Mouse (Mus musculus): ENCODE results near the gene Msh2. TPM values are rescaled to one million over a fixed set of nuclear protein-coding genes. Genes with fewer than 3 reads are reported as not detected.

The Msh2 gene
- total and polyA plus RNA-seq, 3 experiments = 6.1 to 21.6 (median 16.8) TPM

GRCm38 (mm10) chr17:87698996-87699765, 27.1 kb downstream of the Msh2 start:
- DNase-seq = peak; percentile 47

GRCm38 (mm10) chr17:87700101-87700500, 28.0 kb downstream of the Msh2 start:
- DNase-seq = peak; percentile 5

- DNase-seq = no peak
These were observed 52.6 kb downstream of the Msh2 start for GRCm38 (mm10) chr17:87724727-87725126.

- no peak for DNase-seq
These were observed 54.6 kb downstream of the Msh2 start for GRCm38 (mm10) chr17:87726489-87727356.

- no peak for DNase-seq
These were observed 59.8 kb downstream of the Msh2 start for GRCm38 (mm10) chr17:87731962-87732361.

GRCm38 (mm10) chr17:87734471-87734870, 62.3 kb downstream of the Msh2 start:
- no peak for DNase-seq

GRCm38 (mm10) chr17:87737144-87737543, 65.0 kb downstream of the Msh2 start:
- DNase-seq = no peak

- DNase-seq = no peak
These were observed 67.7 kb downstream of the Msh2 start for GRCm38 (mm10) chr17:87739835-87740234.

GRCm38 (mm10) chr17:87744985-87745925, 73.1 kb downstream of the Msh2 start:
- DNase-seq = no peak

GRCm38 (mm10) chr17:87745926-87746888, 74.1 kb downstream of the Msh2 start:
- peak; percentile 60 for DNase-seq

GRCm38 (mm10) chr17:87760315-87760714, 88.2 kb downstream of the Msh2 start:
- DNase-seq = no peak

GRCm38 (mm10) chr17:87763146-87763545, 91.0 kb downstream of the Msh2 start:
- DNase-seq = peak; percentile 48

- DNase-seq = no peak
These were observed 92.9 kb downstream of the Msh2 start for GRCm38 (mm10) chr17:87765031-87765430.

GRCm38 (mm10) chr17:87766888-87767287, 94.8 kb downstream of the Msh2 start:
- DNase-seq = no peak

GRCm38 (mm10) chr17:87770766-87771165, 98.6 kb downstream of the Msh2 start:
- DNase-seq = peak; percentile 63

GRCm38 (mm10) chr17:87773175-87773574, 101.0 kb downstream of the Msh2 start:
- no peak for DNase-seq

Measured in adrenal gland, adult 2 months (tissue).